Mouse (Mus musculus): ENCODE results near the gene Als2cl.

DNA sequence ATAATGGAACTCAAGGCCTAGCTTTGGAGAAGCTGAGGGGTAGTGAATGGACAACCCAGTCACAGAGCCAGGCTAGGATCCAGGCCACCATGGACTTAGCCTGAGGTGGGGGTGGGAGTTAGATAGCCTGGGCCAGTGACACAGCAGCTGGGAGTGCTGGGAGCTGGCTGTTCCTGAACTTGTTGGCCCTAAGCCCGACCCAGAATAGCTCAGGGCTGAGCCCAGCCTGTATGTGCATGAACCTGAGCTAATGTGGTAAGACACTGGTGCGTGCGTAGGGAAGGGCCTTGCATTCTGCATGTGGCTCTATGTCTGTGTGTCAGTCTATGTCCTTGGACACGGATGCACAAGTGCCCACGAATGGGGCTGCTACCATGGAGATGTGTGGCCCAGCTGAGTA lies 1.8 kb upstream of the Als2cl start:
- TF ChIP-seq TAL1 (IDR thresholded peaks at IDR 0.05; ENCODE audit: low read length) (no peak), GATA1 (IDR thresholded peaks at IDR 0.05; ENCODE audit: low read length) (no peak)
